Mouse (Mus musculus) limb, embryonic 14.5 days (tissue): ENCODE data around the gene Med17. TPM values are rescaled to one million over a fixed set of nuclear protein-coding genes. Genes with fewer than 3 reads are reported as not detected.

ENCODE experiments used
- ATAC-seq: fragments of 200-750 bp; cut with Nextera tagmentation; 2 replicates; pipeline ENCODE4 v1.8.0; 2017; ENCODE audit warnings: low read depth, moderate number of reproducible peaks, moderate TSS enrichment; ENCODE audit not compliant: low FRiP score
- DNase-seq: peaks from one replicate; pipeline ENCODE4 v3.0.0-alpha.2; 2015; ENCODE audit warnings: low spot score
- H3K27ac ChIP-seq: fragments of 300-500 bp; sonication (generic); replicated peaks from 2 replicates; pipeline ENCODE4 v1.5.1; 2014; ENCODE audit warnings: low read depth, mild to moderate bottlenecking, low read length, moderate library complexity, mixed read lengths
- H3K27me3 ChIP-seq: fragments of 300-500 bp; sonication (generic); 2 replicates; pipeline ENCODE4 v1.6.1; 2014; ENCODE audit warnings: low read length, mixed read lengths; ENCODE audit not compliant: control insufficient read depth, insufficient read depth
- H3K36me3 ChIP-seq: fragments of 300-500 bp; sonication (generic); 2 replicates; pipeline ENCODE4 v1.6.1; 2014; ENCODE audit warnings: mild to moderate bottlenecking, low read length, moderate library complexity, mixed read lengths; ENCODE audit not compliant: control insufficient read depth, insufficient read depth
- H3K4me1 ChIP-seq: fragments of 300-500 bp; sonication (generic); 2 replicates; pipeline ENCODE4 v1.6.1; 2014; ENCODE audit warnings: antibody characterized with exemption, low read length, mixed read lengths; ENCODE audit not compliant: control insufficient read depth, insufficient read depth
- H3K4me2 ChIP-seq: fragments of 300-500 bp; sonication (generic); replicated peaks from 2 replicates; pipeline ENCODE4 v1.6.1; 2014; ENCODE audit warnings: low read depth, mild to moderate bottlenecking, low read length, moderate library complexity; ENCODE audit not compliant: severe bottlenecking
- H3K4me3 ChIP-seq: fragments of 300-500 bp; sonication (generic); replicated peaks from 2 replicates; pipeline ENCODE4 v1.5.1; 2014; ENCODE audit warnings: low read length
- H3K9ac ChIP-seq: fragments of 300-500 bp; sonication (generic); 2 replicates; pipeline ENCODE4 v1.6.1; 2014; ENCODE audit warnings: mild to moderate bottlenecking, low read depth, low read length, moderate library complexity; ENCODE audit not compliant: severe bottlenecking
- H3K9me3 ChIP-seq: fragments of 300-500 bp; sonication (generic); 2 replicates; pipeline ENCODE4 v1.6.1; 2016; ENCODE audit warnings: low read length; ENCODE audit not compliant: control insufficient read depth
- POLR2A ChIP-seq: fragments of 200-500 bp; IDR thresholded peaks from 2 replicates; pipeline ENCODE4 v1.8.0; 2012; ENCODE audit warnings: inconsistent platforms, mild to moderate bottlenecking, moderate library complexity, borderline replicate concordance; ENCODE audit not compliant: insufficient read depth, insufficient read length; ENCODE audit errors: extremely low read depth
- WGBS: fragments of 180-500 bp; shearing (Covaris S2); extraction: QIAGEN DNeasy Blood & Tissue Kit; methylation state at CpG from one replicate; pipeline ENCODE4 v1.1.7; 2014; 5-methylcytosine and 5-hydroxymethylcytosine counted together
- polyA plus RNA-seq, 2 experiments: library from polyadenylated mRNA; depleted of rRNA in 1 of 2; stranded (reverse) in 1 of 2; unstranded in 1 of 2; fragments of >200 nt; fragmentation: Nextera tagmentation in 1 of 2; extraction: Ambion mirVana in 1 of 2; gene quantifications; 2 replicates each; pipeline versions ENCODE4 v1.2.1 to v1.2.3; 2012 to 2014

Med17 gene
- polyA plus RNA-seq, 2 experiments = 33.6 to 46.4 TPM

GRCm38 (mm10) chr9:15276855-15277254 lies 2.9 kb downstream of the Med17 start:
- no peak for DNase-seq
- no peak overlapping the region for H3K4me2 ChIP-seq
- no peaks in the 10 kb centered on the region for H3K27me3 ChIP-seq
- TF ChIP-seq POLR2A = no peak
- H3K4me1 ChIP-seq = peaks cover 12% of the 10 kb centered on the region
- WGBS = 93% methylated on average over 4 of the region's 4 CpGs
- no peaks in the 10 kb centered on the region for H3K9me3 ChIP-seq
- peaks cover 48% of the 10 kb centered on the region for H3K36me3 ChIP-seq
- ATAC-seq = no peak
- no peak overlapping the region for H3K9ac ChIP-seq
- no peak overlapping the region for H3K4me3 ChIP-seq
- H3K27ac ChIP-seq = no peak overlapping the region

GRCm38 (mm10) chr9:15273981-15274380 lies 5.8 kb downstream of the Med17 start:
- Histone ChIP-seq H3K27ac (no peak overlapping the region), H3K4me1 (peaks cover 6% of the 10 kb centered on the region), H3K4me2 (no peak overlapping the region), H3K9me3 (no peaks in the 10 kb centered on the region), H3K36me3 (peaks cover 76% of the 10 kb centered on the region), H3K4me3 (no peak overlapping the region), H3K9ac (no peak overlapping the region), H3K27me3 (no peaks in the 10 kb centered on the region)
- DNase-seq = no peak
- ATAC-seq = no peak
- TF ChIP-seq POLR2A = no peak
- 92% methylated on average over 2 of the region's 2 CpGs for WGBS

DNA sequence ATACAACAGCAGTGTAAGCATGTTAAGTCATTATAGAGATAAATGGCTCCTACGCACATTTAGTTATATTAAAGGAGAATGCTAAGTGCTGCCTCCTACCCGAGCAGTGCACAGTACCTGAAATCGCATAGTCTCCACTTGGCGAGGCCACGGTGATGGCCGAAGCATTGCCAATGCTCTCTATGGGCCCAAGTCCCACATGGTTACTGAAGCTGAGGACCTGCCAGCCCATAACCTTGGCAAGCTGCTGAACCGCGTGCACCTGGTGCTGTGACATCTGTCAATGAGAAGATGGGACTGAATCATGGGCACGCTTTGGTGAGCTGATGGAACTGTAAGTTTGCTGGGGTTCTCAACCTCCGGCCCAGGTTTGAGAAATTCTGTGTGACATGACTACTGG lies 16.2 kb downstream of the Med17 start:
- Histone ChIP-seq H3K4me1 (no peaks in the 10 kb centered on the region), H3K27ac (no peak overlapping the region), H3K9me3 (no peaks in the 10 kb centered on the region), H3K4me3 (no peak overlapping the region), H3K4me2 (no peak overlapping the region), H3K27me3 (no peaks in the 10 kb centered on the region), H3K36me3 (peaks cover 77% of the 10 kb centered on the region), H3K9ac (no peak overlapping the region)
- no peak for ATAC-seq
- TF ChIP-seq POLR2A = no peak
- DNase-seq = no peak
- WGBS = 96% methylated on average over 10 of the region's 10 CpGs

DNA sequence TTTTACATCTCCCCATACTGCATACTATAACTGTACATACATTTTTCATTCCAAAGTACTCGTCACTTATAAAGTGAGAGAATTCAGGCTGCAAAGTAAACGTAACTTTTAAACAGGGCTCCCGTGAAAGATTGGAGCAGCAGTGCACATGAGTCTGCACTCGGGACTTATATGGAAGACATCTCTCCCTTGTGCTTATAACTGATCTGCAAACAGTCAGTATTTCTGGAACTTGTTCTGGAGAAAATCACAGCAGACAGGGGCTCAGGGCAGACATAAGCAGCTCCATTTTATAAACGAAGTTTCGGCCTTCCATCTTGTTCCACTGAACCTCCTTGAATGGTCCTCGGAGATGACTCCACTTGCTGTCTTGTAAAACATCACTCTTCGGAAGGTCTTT lies 17.8 kb downstream of the Med17 start:
- WGBS = 95% methylated on average over 8 of the region's 8 CpGs
- ATAC-seq = no peak
- DNase-seq = no peak
- no peak overlapping the region for H3K4me2 ChIP-seq
- no peak for TF ChIP-seq POLR2A
- peaks cover 63% of the 10 kb centered on the region for H3K36me3 ChIP-seq
- no peaks in the 10 kb centered on the region for H3K4me1 ChIP-seq
- H3K4me3 ChIP-seq = no peak overlapping the region
- no peaks in the 10 kb centered on the region for H3K27me3 ChIP-seq
- no peak overlapping the region for H3K9ac ChIP-seq
- H3K27ac ChIP-seq = no peak overlapping the region
- H3K9me3 ChIP-seq = no peaks in the 10 kb centered on the region

- no peak overlapping the region for H3K4me3 ChIP-seq
- H3K4me2 ChIP-seq = no peak overlapping the region
- WGBS = 74% methylated on average over 3 of the region's 3 CpGs
- no peak for TF ChIP-seq POLR2A
- no peaks in the 10 kb centered on the region for H3K27me3 ChIP-seq
- ATAC-seq = no peak
- no peak for DNase-seq
- no peaks in the 10 kb centered on the region for H3K4me1 ChIP-seq
- peaks cover 9% of the 10 kb centered on the region for H3K36me3 ChIP-seq
- H3K9ac ChIP-seq = no peak overlapping the region
- no peak overlapping the region for H3K27ac ChIP-seq
- H3K9me3 ChIP-seq = no peaks in the 10 kb centered on the region
Observed at GRCm38 (mm10) chr9:15256214-15256613, 23.5 kb downstream of the Med17 start.

DNA sequence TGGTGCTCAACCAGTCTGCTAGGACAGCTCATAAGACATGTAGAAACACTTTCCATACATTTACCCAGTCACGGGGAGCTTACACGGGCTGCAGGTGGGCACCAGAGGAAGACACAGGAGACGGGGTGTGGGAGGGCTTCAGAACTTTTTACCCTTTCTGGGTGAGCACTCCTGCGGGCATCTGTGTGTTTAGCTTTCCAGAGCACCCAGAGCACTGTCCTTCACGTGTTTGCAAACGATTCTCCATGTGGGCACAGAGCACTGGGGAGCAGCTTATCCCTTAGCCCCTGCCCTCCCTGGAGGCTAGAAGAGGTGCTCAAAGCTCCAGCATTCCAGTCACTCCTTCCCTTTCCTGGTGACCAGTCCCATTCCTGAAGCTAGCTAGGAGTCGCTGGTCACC lies 25.2 kb downstream of the Med17 start:
- no peaks in the 10 kb centered on the region for H3K27me3 ChIP-seq
- H3K4me3 ChIP-seq = no peak overlapping the region
- ATAC-seq (no peak), DNase-seq (no peak)
- 88% methylated on average over 7 of the region's 7 CpGs for WGBS
- H3K4me2 ChIP-seq = no peak overlapping the region
- H3K9me3 ChIP-seq = no peaks in the 10 kb centered on the region
- TF ChIP-seq POLR2A = no peak
- H3K36me3 ChIP-seq = no peaks in the 10 kb centered on the region
- H3K4me1 ChIP-seq = no peaks in the 10 kb centered on the region
- no peak overlapping the region for H3K9ac ChIP-seq
- H3K27ac ChIP-seq = no peak overlapping the region
